Mouse (Mus musculus) 3T3-L1 (cell line): Measurements from ENCODE around the gene Plcz1.

Source experiments
- DNase-seq: peaks from one replicate; pipeline ENCODE4 v3.0.0-alpha.2; 2015; ENCODE audit warnings: low read depth, low spot score

The Plcz1 gene

GRCm38 (mm10) chr6:139947106-139947879 lies 94.0 kb downstream of the Plcz1 start:
- DNase-seq: no peak
